Mouse (Mus musculus) kidney, postnatal 10 days (tissue): ENCODE measurements around the gene Syngr3.
"Not testable (repeated sequence)": the region's sequence is repeated elsewhere in the genome, so short reads cannot be mapped to it uniquely, and the experiment has no call there.

Experiments
- DNase-seq: peaks from one replicate; pipeline ENCODE4 v3.0.0; 2021; ENCODE audit warnings: mixed read lengths

Gene Syngr3

DNA sequence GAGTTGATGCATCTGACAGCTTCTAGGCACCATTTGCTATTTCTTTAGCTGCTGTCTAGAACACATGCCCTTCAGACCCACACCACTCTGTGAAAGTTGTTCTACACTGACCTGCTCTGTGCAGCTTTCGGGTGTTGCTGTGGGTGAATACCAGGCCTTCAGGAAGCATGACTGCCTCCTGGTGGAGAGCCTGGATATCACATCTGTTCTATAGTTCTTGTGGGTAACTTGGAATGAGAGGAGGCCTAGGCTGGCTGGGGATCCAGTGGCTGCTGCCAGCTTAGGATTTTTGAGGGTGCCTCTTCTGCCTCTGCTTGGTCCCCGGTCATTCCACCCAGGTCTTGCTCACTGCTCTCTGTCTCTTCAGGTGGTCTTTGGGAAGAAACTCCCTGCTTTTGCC is 13.6 kb downstream of the Syngr3 start:
- peak; percentile 82 for DNase-seq

DNA sequence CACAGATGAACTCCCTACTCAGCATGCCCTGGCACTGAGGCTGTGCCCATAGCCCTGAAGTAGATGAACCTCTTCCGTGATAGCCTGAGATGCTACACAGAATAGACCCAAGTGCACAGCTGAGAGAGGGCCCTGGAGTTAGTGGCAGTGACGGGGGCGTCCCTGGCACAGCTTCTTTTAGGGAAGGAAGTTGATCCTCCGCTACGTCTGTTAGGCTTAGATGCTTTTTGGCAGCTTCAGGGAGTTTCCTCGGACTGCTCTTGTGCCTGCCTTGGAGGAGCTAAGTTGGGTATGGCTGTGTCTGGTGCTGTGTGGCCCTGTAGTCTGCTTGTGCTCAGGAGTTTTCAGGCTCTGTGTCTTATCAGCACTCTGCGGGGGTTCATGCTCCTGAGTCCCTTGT is 15.5 kb downstream of the Syngr3 start:
- DNase-seq: no peak

DNA sequence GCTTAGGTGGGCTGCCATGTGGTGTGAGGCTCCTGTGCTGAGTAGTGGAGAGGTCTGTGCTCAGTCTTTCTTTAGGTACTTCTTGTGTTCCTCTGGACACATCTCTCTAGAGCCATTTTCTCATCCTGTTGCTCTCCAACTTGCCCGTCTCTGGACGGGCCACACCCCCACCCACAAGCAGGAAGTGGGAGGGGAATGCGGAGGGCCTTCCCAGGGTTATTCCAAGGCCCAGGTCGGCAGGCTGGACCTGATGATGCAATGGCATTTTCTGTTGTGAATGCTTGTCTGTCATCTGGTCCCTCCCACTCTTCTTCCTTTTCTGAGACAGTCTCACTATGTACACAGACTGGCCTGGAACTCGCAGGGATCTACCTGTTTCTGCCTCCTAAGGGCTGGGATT is 17.6 kb downstream of the Syngr3 start:
- peak; percentile 68 for DNase-seq

DNA sequence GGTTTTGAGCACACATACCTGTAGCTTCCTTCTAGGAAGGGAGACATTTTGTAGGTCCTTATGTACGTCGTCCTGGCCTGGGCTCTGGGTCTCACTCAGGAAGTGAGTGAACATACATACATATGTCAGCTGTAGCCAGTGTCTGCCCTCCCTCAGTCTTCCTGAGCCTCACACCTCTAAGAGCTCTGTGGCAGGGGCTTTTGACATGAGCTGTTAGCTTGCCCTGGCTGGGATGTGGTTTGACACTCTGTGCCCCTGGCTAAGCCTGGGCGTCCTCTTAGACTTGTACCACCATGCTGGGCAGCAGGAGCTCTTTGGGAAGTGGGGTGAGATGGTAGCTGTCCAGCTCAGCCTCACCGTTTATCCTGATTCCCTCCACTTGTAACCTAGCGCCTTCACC is 18.4 kb downstream of the Syngr3 start:
- no peak for DNase-seq

DNA sequence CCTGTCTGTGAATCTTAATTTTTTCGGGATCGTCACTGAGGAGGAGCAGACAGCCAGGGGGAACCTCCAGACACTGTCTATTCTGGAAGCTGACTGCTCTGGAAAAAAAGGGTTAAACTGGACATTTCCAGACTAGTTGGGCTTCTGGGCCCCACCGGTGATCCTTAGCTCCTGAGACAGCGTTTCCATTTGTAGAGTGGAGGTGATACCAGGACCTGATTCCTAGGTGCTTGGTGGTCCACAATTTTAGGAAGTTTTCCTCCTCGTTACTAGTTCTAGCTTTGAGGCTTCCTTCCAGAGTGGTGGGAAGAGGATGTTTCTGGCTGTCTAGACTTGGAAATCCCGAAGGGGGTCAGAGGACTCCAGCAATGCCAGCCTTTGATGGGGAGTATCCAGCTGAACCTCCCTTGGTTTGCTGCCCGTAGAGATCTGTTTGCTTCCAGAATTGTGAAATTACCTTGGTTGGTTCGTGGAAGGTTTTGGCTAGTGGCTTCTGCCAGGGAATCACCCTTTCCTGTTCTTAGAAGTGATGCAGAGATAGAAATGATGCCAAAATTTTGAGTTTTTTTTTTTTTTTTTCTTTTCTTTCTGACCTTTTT is 19.4 kb downstream of the Syngr3 start:
- no peak for DNase-seq

DNA sequence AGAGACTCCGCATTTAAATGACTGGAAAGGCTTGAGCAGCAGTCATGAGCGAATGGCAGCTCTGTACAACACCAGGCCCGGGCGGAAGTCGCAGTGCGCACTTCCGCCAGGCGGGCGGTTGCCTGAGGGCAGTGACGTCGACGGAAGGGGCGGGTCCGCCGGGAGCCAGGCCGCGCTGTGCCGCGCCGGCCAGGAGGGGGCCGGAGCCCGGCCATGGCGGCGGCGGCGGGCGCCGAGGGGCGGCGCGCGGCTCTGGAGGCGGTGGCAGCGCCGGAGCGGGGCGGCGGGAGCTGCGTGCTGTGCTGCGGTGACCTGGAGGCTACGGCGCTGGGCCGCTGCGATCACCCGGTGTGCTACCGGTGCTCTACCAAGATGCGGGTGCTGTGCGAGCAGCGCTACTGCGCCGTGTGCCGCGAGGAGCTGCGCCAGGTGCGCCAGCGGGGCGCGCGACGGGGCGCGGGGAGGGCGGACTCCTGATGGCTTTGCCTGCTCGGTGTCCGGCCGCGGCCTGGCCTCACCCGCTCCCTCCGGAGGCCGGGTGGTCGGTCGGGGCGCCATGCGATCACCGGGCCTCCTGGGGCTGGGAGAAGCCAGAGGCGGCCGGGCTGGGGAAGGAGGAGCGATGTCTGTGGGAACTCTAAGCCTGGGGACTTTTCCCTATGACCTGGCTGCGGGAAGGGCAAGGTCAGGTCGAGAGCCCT is 20.1 kb downstream of the Syngr3 start, which contains the start of gene Zfp598:
TSS of gene Zfp598 (plus strand) at position 143 of the 701 bp plus-strand sequence.
- peak; percentile 98 for DNase-seq

DNA sequence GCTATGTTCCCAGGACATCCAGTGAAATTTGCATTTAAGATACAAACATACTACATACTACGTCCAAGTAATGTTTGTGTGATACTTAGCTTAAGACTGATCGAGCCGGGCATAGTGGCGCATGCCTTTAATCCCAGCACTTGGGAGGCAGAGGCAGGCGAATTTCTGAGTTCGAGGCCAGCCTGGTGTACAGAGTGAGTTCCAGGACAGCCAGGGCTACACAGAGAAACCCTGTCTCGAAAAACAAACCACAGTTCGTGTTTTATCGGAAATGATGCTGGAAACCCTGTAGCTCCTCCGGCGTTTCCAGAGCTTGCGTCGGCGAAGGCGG is 20.6 kb downstream of the Syngr3 start:
- not testable (repeated sequence) for DNase-seq

DNA sequence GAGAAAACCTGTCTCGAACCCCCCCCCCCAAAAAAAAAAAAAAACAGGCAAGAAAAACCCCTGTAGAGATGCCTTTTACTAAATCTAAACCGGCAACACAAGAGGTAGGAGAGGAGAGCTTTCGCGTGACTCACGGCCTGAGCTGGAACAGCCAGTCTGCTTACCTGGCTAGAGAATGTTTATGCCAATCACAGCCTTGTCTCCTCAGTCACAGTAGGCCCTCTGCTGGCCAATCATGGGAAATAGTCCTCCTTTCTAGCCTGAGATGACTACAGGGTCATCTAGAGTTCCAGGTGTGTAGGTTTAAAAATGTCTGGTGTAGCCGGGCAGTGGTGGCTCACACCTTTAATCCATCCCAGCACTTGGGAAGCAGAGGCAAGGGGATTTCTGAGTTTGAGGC is 22.3 kb downstream of the Syngr3 start:
- peak; percentile 80 for DNase-seq

DNA sequence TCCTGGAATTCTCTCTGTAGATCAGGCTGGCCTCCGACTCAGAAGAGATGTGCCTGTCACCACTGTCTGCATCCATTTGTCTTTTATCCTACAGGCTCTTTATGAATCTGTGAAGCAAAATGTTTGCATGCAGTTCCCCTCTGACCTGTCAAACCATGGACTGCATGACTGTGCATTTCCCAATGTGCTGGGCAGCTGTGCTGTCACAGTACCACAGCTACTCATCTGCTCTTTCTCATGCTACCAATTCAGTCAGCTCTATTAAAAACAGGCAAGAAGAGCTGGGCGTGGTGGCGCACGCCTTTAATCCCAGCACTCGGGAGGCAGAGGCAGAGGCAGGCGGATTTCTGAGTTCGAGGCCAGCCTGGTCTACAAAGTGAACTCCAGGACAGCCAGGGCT is 22.7 kb downstream of the Syngr3 start:
- DNase-seq: not testable (repeated sequence)

DNA sequence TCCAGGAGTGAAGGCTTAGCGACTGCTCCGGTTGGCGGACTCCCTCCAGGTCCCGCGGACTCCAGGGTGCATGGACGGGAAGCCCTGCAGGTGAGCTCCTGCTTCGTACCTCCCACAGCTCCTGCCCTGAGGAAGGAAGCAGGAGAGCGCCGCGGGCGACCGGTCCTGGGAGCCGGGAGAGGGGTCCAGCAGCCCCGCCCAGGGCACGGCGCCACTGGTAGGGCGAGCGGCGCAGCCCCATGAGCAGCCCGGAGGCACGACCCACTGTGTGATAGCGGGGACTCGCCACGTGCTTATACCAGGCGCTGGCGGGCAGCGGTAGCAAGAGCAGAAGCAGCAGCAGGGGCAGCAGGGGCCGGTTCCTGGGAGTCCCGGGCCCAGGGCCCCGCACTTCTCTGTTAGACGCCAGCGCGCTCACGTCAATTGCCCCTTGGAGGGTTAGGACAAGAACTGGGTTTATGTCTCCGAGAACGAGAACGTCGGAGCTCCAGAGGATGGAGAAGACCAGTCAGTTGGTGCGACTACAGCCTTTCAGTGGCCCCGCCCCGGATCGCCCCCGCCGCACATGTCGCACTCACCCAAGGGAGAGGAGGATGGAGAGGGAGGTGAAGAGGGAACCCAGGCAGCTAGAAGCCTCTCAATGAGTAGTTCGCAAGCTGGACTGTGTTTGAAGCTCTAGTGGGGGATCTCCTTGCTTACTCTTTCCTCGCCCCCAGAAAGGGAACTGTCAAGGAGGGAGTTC is 31.6 kb downstream of the Syngr3 start, which contains the start of gene Npw:
TSS of gene Npw (minus strand) at position 441 of the 742 bp plus-strand sequence.
- peak; percentile 48 for DNase-seq

DNA sequence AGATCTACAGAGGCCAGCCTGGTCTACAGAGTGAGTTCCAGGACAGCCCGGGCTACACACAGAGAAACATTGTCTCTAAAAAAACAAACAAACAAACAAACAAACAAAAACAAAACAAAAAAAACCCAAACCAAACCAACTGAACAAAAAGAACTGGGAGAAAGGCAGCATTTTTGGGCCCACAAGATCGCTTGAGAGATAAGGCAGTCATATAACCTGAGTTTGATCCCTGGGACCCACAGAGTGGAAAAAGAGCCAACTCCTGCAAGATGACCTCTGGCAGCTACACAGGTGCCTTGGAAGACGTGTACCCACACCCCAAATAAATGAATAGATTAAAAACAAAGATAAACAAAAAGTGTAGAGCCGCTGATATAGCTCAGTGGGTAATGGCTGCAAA is 34.8 kb downstream of the Syngr3 start:
- no peak for DNase-seq

DNA sequence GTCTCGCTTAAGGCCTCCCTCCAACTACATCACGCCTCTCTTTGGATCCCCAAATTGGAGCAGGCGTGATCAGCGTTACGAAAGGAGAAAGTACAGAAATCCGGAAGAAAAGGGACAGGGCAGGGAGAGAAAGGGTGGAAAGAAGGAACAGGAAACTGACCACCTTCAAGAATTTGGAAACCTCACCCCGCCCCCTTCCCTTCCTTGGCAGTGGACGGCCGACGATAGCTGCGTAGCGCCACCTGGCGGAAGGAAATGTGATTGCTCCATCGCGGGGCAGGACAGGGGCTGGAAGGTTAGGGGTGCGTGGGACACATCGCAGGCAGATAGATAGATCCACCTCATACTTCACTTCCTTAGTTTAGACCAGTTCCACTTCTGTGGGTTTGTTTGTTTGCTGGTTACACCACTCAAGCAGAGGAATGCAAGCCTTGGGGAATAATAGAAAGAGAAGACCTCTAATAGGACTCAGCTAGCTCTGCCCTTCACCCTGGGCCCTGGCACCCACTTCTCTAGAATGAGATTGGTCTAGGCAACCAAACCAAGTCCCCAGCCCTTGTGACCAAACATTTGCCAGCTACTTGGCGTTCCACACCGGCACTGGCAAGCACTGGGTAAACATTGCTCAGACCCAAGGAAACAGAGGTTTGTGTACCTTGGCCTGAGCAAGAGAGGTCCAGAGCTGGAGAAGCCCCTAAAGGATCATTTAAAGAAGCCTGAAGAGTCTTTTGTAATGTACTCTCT is 35.6 kb downstream of the Syngr3 start:
- peak; percentile 91 for DNase-seq

DNA sequence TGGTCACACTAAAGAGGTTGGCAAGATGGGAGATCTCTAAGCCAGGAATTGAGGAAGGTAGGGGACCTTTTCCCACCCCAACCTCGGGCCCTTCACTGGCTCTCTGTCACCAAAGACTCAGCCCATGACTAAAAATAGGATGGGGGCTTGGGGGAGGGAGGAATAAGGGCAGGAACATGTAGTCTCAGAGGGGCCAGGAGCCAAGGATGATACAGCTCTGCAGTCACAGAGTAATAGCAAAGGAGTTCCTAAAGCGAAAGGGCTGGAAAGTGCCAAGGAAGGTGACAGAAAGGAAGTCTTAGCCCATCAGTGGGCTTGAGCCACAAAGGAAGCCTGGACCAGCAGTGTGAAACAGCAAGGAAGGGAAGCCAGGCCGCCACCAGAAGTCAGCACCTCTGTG is 37.9 kb downstream of the Syngr3 start:
- DNase-seq: no peak

DNA sequence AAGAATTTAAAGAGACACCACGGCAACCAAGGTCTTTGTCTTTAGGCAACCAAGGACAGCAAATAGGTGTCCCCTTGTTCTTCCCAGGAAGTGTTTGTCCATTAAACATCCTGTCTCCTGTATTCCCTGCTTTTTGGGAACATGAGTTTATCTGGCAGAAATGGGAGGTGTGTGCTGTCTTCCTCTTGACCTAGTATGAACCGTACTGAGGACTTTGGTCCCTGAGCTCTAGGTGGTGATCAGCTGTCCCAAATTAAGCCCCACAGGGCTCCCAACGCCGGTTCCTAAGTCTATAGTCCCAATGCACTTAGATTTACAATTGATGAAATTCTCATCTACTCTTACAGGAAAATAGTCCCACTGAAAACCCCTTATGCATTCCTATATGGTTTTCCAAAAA is 39.0 kb downstream of the Syngr3 start:
- no peak for DNase-seq

DNA sequence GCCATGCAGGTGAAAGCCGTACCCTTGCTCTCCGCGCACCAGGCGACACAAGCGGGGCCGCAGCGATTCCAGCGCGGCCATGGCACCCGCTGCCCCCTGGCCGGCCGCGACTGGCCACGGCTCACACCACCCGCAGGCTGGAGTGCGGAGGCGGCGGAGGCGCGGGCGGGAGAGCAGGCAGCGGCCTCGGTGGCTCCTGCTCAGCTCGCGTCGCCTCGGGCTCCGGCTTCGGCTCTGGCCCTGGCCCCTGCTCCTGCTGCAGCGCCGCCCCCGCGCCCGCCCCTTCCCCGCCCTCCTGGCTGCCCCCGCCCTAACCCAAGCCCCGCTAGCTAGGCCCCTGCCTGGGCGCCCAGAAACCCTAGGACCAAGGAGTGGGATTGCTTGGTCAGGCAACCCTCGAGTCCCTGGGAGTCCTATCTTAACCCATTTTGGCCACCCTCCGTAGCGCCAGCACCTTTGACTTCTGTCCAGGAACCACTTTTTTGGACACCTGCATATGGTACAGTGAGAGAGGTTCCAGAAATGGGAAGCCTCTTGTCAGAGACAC is 39.6 kb downstream of the Syngr3 start, which contains the start of gene Slc9a3r2:
TSS of gene Slc9a3r2 (minus strand) at position 258 of the 547 bp plus-strand sequence.
- DNase-seq: peak; percentile 87

DNA sequence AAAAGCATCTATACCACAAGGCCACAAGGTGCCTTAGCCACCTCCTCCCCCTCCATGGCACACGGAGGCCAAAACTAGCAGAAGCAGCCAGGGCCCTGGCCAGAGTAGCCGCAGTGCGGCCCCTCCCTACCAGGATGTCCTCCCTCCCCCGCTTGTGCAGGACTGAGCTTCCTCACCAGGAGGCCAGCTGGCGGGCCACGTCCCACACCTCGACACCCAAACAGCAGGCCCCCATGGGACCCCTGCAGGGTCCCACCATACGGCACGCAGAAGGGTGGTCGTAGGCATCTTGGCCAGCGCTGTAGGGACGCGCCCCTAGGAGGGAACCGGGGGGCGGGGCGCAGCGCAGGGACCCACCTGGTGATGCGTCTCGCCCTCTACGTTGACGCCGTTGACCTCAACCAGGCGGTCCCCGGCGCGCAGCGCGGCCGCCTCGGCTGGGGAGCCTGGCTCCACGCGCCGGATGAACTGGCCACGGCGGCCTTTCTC is 40.1 kb downstream of the Syngr3 start:
- DNase-seq: peak; percentile 82

DNA sequence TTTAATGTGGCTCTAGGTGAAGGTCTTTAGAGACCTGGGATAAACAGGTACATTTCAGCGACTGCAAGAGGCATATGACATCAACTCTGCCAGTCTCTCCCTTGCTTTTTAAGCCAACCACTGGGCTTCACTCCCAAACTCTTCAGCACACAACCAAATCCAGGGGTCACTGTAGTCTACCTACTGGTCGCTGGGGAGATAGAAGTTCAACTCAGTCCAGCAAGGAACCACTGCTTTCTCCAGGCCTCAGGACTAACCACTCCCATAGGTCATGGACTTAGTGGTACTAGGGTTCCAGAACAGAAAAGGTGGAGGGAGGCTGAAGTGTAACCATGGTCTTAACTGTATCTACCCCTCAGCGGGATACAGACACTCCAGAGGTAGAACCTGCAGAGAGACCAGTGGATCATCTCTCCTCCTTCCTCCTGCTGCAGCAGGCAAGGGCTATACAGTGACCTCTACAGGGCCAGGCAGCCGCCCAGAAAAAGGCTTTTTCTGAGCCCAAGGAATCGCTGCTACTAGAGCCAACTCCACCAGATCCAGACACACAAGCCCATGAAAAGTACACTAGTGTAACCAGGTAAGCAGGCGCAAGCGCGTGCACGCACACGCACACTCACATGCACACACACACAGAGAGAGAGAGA is 40.9 kb downstream of the Syngr3 start:
- DNase-seq: peak; percentile 43

DNA sequence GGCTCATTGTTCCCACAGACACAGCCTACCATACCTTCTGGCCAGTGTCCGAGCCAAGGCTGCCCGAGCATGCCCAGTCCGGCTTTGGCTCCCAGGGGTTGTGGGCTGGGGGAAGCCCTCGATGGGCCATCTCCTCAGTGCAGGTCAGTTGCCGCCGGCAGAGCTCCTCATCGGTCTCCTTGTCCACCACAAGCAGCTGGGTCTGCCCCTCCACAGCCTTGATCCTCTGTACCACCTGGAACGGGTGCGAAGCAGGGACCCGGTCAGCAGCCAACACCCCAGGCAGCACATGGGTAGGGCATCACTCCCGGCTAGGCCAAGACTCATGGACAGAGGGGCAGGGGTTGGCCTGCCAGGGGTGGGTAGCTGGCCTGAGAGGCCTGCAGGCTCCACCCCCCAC is 42.3 kb downstream of the Syngr3 start:
- DNase-seq: peak; percentile 35

DNA sequence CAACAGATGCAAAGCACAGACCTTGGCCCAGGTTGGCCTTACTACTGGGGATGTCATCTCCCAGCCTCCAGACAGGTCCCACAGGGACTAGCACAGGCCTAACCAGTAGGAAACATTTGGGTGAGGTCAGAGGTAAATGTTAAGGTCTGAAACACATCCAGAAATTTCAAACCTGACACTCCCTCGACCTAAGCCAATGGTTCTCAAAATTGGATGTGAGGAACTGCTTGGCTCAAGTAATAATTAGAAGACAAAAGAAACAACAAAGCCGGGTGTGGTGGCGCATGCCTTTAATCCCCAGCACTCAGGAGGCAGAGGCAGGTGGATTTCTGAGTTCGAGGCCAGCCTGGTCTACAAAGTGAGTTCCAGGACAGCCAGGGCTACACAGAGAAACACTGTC is 43.4 kb downstream of the Syngr3 start:
- no peak for DNase-seq

DNA sequence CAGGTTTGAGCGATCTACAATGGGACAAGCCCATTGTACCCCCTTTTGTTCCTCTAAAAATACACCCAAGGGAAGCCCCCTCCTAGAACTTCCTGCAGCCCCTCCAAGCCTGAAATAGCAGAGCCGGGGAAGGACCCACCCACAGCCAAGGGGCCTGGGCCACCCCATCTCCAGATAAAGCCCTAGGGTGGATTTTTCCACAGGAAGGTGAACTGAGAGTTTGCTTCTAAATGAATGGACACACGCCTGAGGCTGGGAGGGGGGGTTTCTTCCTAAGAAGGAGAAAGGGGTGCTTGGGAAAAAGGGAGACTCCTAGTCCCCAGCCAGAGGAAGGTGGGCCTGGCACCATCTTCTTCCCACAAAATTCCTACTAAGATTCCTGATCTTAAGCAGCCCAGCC is 43.8 kb downstream of the Syngr3 start:
- DNase-seq: peak; percentile 51

DNA sequence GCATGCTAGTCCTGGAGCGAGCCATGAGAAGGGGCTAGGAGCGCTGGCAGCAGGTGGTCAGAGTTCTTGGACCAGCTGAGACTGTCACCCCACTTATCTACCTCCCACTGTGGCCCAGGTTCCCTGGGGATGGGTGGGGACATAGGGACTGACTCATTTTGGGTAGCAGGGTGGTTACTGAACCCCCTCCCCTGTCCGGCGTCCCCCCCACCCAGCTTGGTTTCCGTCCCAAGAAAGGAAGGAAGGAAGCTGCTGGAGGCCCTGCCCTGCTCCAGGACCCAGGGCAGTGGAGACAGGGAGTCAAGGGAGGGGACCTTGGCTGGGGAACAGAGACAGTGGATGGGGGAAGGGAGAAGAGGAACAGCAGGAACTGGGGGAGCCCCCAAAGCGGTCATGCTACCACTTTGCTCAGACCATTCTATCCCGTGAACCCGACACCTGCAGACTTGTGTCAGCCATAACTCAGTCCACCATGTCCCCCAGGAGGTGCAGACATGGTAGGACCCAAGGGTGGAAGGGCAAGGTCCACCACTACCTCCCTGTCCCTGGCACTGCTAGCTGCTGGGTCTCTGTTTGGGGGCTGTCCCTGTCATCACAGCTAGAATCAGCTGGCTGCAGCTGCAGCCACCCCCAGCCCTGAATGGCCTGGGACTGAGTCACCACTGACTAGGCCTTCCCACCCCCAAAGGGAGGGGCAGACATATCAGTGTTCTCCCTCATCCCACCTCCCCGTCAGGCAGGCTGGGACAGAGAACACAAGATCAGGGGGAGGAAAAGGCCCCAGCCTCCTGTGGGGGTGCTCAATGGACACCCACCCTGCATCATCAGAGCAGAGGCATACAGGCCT is 44.7 kb downstream of the Syngr3 start:
- peak; percentile 78 for DNase-seq
